Mouse (Mus musculus): ENCODE data around the gene Rpl41.
"Not testable (repeated sequence)": the region's sequence is repeated elsewhere in the genome, so short reads cannot be mapped to it uniquely, and the experiment has no call there.

Gene Rpl41

GRCm38 (mm10) chr10:128556286-128556685 is 7.2 kb upstream of the Rpl41 start:
- peak; percentile 34 for DNase-seq (ENCODE audit: low spot score)

- not testable (repeated sequence) for DNase-seq (ENCODE audit: low spot score)
Observed at GRCm38 (mm10) chr10:128555567-128555966, 6.5 kb upstream of the Rpl41 start.

GRCm38 (mm10) chr10:128550144-128550823 is 1.2 kb upstream of the Rpl41 start:
- not testable (repeated sequence) for DNase-seq (ENCODE audit: low spot score)

GRCm38 (mm10) chr10:128549682-128550057 is 565 bp upstream of the Rpl41 start:
- DNase-seq (ENCODE audit: low spot score): not testable (repeated sequence)

GRCm38 (mm10) chr10:128548051-128548791 is 884 bp downstream of the Rpl41 start:
- not testable (repeated sequence) for DNase-seq (ENCODE audit: low spot score)

- peak; percentile 98 for DNase-seq (ENCODE audit: low spot score)
Observed at GRCm38 (mm10) chr10:128547361-128548032, 1.6 kb downstream of the Rpl41 start, which contains the start of gene Zc3h10. Gene Zc3h10 (minus strand): TSS chr10:128547774.

GRCm38 (mm10) chr10:128546787-128547186 is 2.3 kb downstream of the Rpl41 start:
- no peak for DNase-seq (ENCODE audit: low spot score)

GRCm38 (mm10) chr10:128546361-128546760 is 2.7 kb downstream of the Rpl41 start:
- DNase-seq (ENCODE audit: low spot score): peak; percentile 82

- DNase-seq (ENCODE audit: low spot score): no peak
Observed at GRCm38 (mm10) chr10:128545570-128545898, 3.6 kb downstream of the Rpl41 start.

GRCm38 (mm10) chr10:128544674-128545569 is 4.2 kb downstream of the Rpl41 start:
- no peak for DNase-seq (ENCODE audit: low spot score)

- DNase-seq (ENCODE audit: low spot score): no peak
Observed at GRCm38 (mm10) chr10:128544151-128544657, 4.9 kb downstream of the Rpl41 start.

GRCm38 (mm10) chr10:128543100-128543499 is 6.0 kb downstream of the Rpl41 start:
- no peak for DNase-seq (ENCODE audit: low spot score)

GRCm38 (mm10) chr10:128538340-128538870 is 10.7 kb downstream of the Rpl41 start:
- no peak for DNase-seq (ENCODE audit: low spot score)

- DNase-seq (ENCODE audit: low spot score): peak; percentile 94
Observed at GRCm38 (mm10) chr10:128536266-128536940, 12.7 kb downstream of the Rpl41 start.

GRCm38 (mm10) chr10:128535624-128536265 is 13.4 kb downstream of the Rpl41 start:
- no peak for DNase-seq (ENCODE audit: low spot score)

- no peak for DNase-seq (ENCODE audit: low spot score)
Observed at GRCm38 (mm10) chr10:128535206-128535605, 13.9 kb downstream of the Rpl41 start.

- no peak for DNase-seq (ENCODE audit: low spot score)
Observed at GRCm38 (mm10) chr10:128526366-128527356, 22.4 kb downstream of the Rpl41 start.

GRCm38 (mm10) chr10:128525671-128526308 is 23.3 kb downstream of the Rpl41 start, which contains the start of gene Esyt1:
Gene Esyt1 (minus strand): TSS chr10:128525871.
- peak; percentile 98 for DNase-seq (ENCODE audit: low spot score)

All from embryo, embryonic 10 days (tissue).